Mouse (Mus musculus) monocyte, adult 2 months (primary cell): ENCODE results near the gene Ssrp1.

Source experiments
- DNase-seq, 2 experiments: peaks; one replicate each; pipeline ENCODE4 v3.0.0; 2022; ENCODE audit warnings: low spot score in 2 of 2, low read depth in 1 of 2

Gene Ssrp1

GRCm38 (mm10) chr2:85036507-85037046, 457 bp upstream of the Ssrp1 start:
- DNase-seq = no peak

- no peak for DNase-seq
Measured at GRCm38 (mm10) chr2:85038336-85038735, 1.3 kb downstream of the Ssrp1 start.

DNA sequence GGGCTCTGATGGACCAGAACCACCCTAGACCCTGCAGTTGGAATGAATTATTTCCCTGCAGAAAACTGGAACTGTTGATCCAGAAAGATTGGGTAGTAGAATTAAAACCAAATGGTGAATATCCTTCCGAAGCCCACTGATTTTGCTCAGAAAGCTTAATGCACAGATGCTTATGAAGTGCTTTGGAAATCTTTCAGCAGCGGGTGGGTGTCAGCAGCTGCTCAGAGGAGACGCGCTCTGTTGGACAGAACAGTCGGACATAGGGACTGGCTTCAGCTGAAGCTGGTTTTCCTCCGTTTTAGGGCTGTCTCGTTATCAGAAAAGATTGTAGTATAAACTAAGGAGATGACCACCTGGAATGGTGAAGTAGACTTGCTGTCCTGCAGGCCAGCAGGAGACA, 6.6 kb downstream of the Ssrp1 start:
- DNase-seq = no peak

DNA sequence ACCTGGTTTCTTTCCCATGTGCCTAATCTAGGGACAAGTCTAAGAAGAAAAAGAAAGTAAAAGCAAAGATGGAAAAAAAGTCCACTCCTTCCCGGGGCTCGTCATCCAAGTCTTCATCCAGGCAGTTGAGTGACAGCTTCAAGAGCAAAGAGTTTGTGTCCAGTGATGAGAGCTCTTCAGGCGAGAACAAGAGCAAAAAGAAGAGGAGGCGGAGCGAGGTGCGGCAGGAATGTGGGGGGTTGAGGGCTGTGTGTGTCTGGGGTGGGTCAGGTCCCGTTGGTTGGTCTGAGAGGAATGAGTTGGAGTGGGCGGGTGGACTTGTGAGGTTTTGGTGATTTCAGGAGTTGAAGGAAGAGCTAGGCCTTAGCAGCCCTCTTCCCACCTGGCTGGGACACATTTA, 9.2 kb downstream of the Ssrp1 start:
- no peak for DNase-seq

DNA sequence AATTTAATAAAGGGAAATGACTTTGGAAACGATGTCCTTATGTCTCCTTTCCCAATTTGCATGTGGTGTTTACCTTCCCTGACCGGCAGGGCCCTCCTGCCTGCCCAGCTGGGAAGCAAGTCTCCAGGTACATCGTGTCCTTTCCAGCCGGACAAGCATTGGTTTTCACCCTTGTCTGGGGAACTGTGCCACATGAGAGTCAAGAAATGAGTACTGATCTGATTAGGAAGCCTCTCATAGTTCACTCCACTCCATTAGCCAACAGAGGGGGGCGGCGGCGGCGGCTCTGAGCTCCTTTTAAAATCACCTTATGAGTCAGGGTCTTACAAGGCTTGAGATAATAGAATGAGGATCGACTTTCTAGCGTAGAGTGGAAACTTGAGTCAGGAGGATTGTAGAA, 10.0 kb downstream of the Ssrp1 start:
- DNase-seq = no peak

DNA sequence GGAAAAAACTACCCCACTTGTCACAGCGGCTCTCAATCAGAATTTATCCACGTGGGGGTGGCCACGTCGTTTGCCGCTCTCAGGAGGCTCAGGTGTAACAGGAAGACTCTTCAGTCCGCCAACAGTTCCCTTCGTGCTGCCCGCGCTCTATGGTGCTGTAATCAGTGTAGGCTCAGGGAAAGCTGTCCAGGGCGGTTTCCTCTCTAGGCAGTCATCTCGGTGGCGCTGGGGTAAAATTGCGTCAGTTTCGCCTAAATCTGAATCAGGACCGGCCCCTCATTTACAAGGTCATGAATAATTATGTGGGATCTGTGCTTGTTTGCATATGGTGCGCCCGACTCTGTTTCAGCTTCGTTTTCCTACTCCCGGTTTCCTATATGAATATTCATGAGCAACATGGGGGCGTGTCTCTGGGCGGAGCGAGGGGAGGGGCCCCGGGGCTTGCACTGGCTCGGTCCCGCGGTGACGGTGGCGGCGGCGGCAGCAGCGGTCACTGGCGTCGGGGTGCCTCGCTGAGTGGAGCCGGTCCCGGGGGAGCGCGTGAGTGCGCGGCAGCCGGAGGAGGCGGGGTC, 10.6 kb downstream of the Ssrp1 start, which contains the start of gene Tnks1bp1:
Gene Tnks1bp1, plus strand, starts transcription at position 427 of the 572 bp plus-strand sequence.
- peak; percentile 85 to 96 for DNase-seq

GRCm38 (mm10) chr2:85048168-85048751, 11.2 kb downstream of the Ssrp1 start:
- no peak for DNase-seq

- no peak for DNase-seq
Measured at GRCm38 (mm10) chr2:85049277-85049676, 12.2 kb downstream of the Ssrp1 start.

GRCm38 (mm10) chr2:85050001-85050634, 13.1 kb downstream of the Ssrp1 start:
- DNase-seq = no peak

DNA sequence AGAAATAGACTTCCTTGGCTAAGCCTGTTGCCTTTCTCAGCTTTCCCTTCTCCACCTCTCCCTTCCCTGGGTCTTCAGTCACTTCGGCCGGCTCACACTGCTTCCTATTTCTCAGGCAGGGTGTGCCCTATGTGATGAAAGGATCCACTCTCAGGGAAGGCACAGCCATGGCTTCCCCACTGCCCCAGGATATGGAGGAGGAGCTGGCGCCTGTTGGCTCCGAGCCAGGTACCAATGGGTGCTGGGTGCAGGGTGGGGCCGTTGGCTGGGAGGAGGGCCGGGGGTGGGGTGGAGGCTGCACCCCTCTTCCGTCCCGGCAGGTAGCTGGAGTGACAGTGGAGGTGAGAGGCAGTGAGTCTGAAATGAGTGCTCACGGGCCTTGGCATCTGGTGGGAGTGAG, 13.7 kb downstream of the Ssrp1 start:
- DNase-seq = no peak

DNA sequence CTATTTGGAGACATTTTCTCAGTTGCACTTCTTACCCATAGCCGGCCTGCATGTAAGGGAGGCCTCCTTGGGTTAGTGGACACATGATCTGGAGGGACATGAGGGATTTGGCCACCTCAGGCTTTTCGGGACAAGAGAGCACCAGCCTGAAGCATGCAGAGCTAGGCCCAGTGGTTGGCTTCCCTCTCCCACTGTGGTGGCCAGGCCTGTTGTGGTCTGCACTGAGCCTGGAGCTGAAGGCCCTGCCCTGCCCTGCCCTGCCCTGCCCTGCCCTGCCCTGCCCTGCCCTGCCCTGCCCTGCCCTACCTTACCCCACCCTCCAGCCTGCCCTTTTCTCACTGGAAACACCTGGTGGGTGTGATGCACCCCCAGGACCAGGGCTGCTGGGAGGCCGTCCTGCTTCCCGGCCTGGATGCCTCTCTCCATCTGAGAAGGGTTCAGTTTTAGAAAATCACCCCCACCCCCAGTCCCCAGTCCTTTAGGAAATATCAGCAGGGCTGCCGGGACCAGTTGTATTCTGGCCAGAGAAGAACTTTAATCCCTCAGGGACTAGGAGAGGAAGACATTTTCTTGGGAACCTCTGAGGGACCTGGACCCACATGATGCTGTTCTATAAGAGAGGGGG, 16.3 kb downstream of the Ssrp1 start:
- DNase-seq = no peak

- DNase-seq = no peak
Measured at GRCm38 (mm10) chr2:85056711-85057110, 19.7 kb downstream of the Ssrp1 start.

- DNase-seq = no peak
Measured at GRCm38 (mm10) chr2:85059677-85060076, 22.6 kb downstream of the Ssrp1 start.

DNA sequence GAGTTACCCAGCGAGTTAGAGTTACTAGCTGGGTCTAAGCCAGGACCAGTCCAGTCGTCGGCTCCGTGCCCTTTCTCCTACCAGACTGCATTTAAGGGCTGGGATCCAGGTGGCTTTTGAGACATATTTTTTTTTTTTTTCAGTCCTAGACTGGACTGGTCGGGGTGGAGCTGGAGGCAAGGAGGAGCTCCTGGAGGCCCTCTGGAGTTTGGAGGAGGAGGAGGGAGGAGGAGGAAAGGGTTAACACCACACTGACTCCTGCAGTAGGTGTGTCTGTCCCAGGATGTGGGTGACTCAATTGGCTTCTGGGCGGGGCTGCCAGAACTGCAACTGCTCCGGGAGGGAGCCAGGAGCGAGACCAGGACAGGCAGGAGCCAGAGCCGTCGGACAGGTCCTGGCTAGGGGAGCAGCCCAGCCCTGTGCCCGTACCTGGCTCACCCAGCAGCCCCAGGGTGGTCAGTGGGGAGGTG, 23.6 kb downstream of the Ssrp1 start:
- DNase-seq = no peak

DNA sequence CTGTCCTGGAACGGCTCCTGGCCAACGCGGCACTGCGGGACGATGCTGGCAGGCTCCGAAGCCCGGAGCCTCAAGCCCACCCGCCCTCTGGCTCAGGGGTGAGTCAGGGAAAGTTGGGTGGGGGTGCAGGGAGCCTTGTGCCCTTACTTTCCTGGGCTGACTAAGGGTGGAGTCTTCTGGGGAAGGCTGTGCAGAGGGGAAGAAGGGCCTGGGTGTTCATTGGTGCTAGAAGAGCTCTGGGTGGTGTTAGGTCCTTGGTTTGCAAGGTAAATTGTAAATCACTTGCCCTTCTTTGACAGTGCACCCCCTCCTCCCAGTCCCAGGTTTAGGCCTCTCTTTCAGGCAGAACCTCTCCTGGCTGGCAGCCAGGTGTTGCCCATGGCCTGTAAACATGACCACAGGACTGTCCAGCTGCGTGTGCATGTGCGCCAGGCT, 24.1 kb downstream of the Ssrp1 start:
- no peak for DNase-seq

GRCm38 (mm10) chr2:85065141-85065875, 28.3 kb downstream of the Ssrp1 start:
- DNase-seq = no peak

DNA sequence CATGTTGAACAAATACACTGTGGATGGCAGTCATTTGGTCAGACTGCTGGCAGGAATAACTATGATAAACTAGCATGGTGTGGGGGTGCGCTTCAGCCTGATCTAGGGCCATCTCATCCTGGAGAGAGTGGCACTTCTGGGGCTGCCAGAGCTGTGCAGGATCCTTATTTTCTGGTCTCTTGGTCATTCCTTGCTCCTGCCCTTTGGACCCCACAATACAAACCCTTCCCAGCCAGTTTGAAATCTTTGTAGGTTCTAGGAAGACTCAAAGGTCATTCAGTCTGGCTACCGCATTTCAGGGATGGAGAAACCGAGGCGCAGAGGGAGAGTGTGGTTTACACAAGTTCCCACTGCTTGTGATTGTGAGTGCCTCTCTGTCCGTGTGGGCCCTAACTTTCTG, 29.9 kb downstream of the Ssrp1 start:
- no peak for DNase-seq

DNA sequence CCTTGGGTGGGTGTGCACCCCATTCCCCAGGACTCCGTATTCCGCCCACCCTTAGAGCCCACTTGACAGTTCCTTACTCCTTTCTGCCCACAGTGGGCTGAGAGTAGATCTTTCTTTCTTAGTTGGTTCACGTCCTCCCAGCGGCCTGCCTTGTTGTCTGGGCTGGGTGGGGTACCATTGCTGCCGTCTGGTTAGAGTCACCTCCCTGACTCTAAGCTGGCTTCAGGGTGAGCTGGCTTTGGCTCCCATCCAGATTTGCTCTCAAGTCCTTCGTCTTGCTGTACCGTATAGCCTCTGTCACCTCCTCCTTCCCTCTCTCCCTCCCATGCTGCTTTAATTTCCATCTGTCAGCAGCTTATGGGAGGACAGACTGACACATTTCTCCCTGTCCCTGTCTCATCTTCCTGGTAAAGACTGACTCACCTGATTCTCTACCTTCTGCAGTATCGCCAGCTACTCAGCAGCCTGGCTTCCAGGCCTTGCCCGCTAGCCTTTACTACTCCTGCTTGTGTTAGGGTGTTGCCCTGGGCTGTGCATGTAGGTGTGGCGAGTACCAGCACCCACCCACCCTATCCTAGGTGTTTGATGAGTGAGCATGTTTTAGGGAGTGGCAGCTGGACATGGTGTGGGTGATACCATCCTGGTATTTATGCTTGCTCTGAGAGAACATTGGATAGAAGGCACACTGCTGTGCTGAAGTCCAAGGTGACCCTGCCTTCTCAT, 31.0 kb downstream of the Ssrp1 start:
- DNase-seq = no peak

- DNase-seq = no peak
Measured at GRCm38 (mm10) chr2:85068626-85069025, 31.6 kb downstream of the Ssrp1 start.

GRCm38 (mm10) chr2:85070086-85070485, 33.1 kb downstream of the Ssrp1 start:
- no peak for DNase-seq

DNA sequence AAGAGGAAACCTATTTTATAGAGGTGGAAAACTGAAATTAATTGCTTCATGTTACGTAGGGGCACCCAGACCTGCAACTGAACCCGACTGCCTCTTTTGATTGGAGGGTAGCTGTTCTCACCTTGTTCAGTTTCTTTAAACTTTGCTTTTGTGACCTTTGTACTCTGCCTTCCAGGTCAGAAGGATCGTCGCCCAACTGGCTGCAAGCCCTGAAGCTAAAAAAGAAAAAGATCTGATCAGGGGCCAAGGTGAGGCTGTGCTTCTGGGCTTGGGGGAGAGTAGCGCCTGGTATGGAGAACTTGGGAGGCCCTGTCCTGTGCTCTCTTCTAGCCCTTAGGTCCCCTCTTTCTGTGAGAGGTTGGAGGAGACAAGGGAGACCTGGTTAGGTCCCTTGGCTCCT, 34.9 kb downstream of the Ssrp1 start:
- no peak for DNase-seq
